Mouse (Mus musculus) myocyte (in vitro differentiated cells): ENCODE data around the gene Parp16. TPM values are rescaled to one million over a fixed set of nuclear protein-coding genes. Genes with fewer than 3 reads are reported as not detected.

Experiments
- H3K27me3 ChIP-seq: one replicate; pipeline ENCODE4 v1.6.1; 2011; ENCODE audit not compliant: control insufficient read depth, insufficient read depth, insufficient read length
- H3K36me3 ChIP-seq: one replicate; pipeline ENCODE4 v1.6.1; 2011; ENCODE audit not compliant: control insufficient read depth, insufficient read depth
- H3K4me2 ChIP-seq: one replicate; pipeline ENCODE4 v1.6.1; 2011; ENCODE audit warnings: low read depth, control low read depth
- H3K4me3 ChIP-seq: one replicate; pipeline ENCODE4 v1.5.1; 2011; ENCODE audit warnings: mild to moderate bottlenecking, control low read depth, moderate library complexity
- H3K79me2 ChIP-seq: one replicate; pipeline ENCODE4 v1.6.1; 2011; ENCODE audit not compliant: control insufficient read depth, insufficient read depth
- H3ac ChIP-seq: one replicate; pipeline ENCODE4 v1.6.1; 2011; ENCODE audit not compliant: control insufficient read depth, insufficient read length
- CEBPB ChIP-seq: IDR thresholded peaks from 2 replicates; pipeline ENCODE4 v1.6.1; 2011; ENCODE audit warnings: mild to moderate bottlenecking, moderate library complexity; ENCODE audit not compliant: poor library complexity, insufficient read depth, severe bottlenecking
- E2F4 ChIP-seq: IDR thresholded peaks from one replicate; pipeline ENCODE4 v1.6.1; 2011; ENCODE audit warnings: mild to moderate bottlenecking, control low read depth, moderate library complexity; ENCODE audit not compliant: insufficient read depth
- MAX ChIP-seq: IDR thresholded peaks from one replicate; pipeline ENCODE4 v1.6.1; 2011; ENCODE audit warnings: low read depth, mild to moderate bottlenecking, control low read depth
- MYOD1 ChIP-seq, 3 experiments: IDR thresholded peaks; one replicate each; pipeline ENCODE4 v1.6.1; 2011; ENCODE audit warnings: control low read depth in 2 of 3, low read depth in 2 of 3, mild to moderate bottlenecking in 2 of 3, moderate library complexity in 1 of 3; ENCODE audit not compliant: insufficient read length in 2 of 3, control insufficient read depth in 1 of 3
- MYOG ChIP-seq, 3 experiments: IDR thresholded peaks; one replicate each; pipeline ENCODE4 v1.6.1; 2011; ENCODE audit warnings: control low read depth in 2 of 3, low read depth in 2 of 3, mild to moderate bottlenecking in 2 of 3; ENCODE audit not compliant: insufficient read length in 2 of 3, control insufficient read depth in 1 of 3, insufficient read depth in 1 of 3
- POLR2A ChIP-seq: IDR thresholded peaks from one replicate; pipeline ENCODE4 v1.6.1; 2011; ENCODE audit warnings: low read depth, mild to moderate bottlenecking, control low read depth, moderate library complexity; ENCODE audit not compliant: insufficient read length
- POLR2AphosphoS2 ChIP-seq: IDR thresholded peaks from one replicate; pipeline ENCODE4 v1.6.1; 2011; ENCODE audit warnings: low read depth, control low read depth; ENCODE audit not compliant: insufficient read length
- REST ChIP-seq: IDR thresholded peaks from one replicate; pipeline ENCODE4 v1.6.1; 2011; ENCODE audit warnings: mild to moderate bottlenecking, control low read depth, moderate library complexity; ENCODE audit not compliant: insufficient read depth, insufficient read length
- SRF ChIP-seq: IDR thresholded peaks from one replicate; pipeline ENCODE4 v1.6.1; 2011; ENCODE audit warnings: low read depth; ENCODE audit not compliant: control insufficient read depth, insufficient read length
- TCF3 ChIP-seq: IDR thresholded peaks from one replicate; pipeline ENCODE4 v1.6.1; 2011; ENCODE audit warnings: low read depth, control low read depth; ENCODE audit not compliant: insufficient read length
- polyA plus RNA-seq: library from polyadenylated mRNA; unstranded; fragments of >200 nt; fragmentation: generic; extraction: Trizol; gene quantifications from one replicate; pipeline ENCODE4 v1.2.1, GENCODE M21; 2012; ENCODE audit warnings: missing spikeins

Parp16 gene
- polyA plus RNA-seq, 1 experiment, result 2.2 TPM

DNA sequence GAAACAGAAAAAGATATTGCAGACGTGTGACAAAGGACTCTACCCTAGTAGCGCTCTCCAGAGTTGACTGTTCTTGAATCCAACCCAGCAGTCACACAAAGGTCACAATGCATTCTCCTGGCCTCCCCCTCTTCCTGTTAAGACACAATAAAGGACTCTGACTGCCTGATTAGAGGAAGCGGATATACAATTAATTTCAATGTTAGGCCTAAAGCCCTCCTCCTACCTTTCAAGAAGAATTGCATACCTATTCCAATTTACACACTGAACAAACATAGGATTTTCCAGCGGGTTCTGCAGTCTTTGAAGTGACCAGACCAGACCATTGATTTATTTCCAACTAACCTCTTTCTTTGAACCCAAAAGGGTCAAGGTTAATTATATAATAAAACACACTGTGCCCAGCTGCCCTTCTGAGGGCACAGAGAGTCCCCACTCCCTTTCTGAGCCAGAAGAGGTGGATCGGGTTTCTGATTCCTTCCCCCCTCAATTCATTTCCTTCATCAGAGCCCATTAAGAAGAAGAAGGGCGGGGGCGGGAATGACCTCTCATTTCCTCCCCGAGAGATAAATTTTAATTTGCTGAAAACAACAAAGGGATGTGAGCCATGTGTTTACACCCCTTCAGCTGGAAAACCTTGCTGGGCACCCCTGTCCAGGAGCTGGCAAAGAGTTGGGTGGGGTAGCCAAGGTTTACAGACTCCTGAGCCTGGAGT lies 3.2 kb upstream of the Parp16 start:
- Histone ChIP-seq H3ac (no peak overlapping the region), H3K4me2 (no peak overlapping the region), H3K36me3 (no peaks in the 10 kb centered on the region), H3K4me3 (no peak overlapping the region), H3K79me2 (no peaks in the 10 kb centered on the region), H3K27me3 (no peaks in the 10 kb centered on the region)
- TF ChIP-seq E2F4 (no peak), POLR2A (no peak)

DNA sequence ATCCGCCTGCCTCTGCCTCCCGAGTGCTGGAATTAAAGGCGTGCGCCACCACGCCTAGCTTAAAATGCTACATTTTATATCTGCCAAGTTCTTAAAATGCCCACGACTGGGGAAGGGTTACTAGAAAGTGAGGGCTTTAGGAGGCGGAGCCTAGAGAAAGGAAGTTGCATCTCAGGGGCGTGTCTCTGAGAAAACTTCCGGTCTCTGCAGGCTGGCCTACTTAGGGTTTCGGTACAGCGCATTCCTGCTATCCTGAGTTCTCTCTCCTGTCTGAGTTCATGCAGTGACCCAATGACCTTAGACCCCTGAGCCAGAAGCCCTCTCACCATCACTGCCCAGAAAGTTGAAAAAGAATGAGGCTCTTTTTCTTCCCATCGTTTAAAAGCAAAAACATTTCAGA lies 1.9 kb upstream of the Parp16 start:
- H3K27me3 ChIP-seq, result no peaks in the 10 kb centered on the region
- TF ChIP-seq MYOG (IDR thresholded peaks at IDR 0.05; ENCODE audit: control insufficient read depth in 1 of 3, insufficient read depth in 1 of 3, insufficient read length in 2 of 3, low read depth in 2 of 3) (no peak), POLR2AphosphoS2 (no peak), SRF (no peak), TCF3 (no peak), CEBPB (no peak), POLR2A (no peak), MYOD1 (IDR thresholded peaks at IDR 0.05; ENCODE audit: control insufficient read depth in 1 of 3, insufficient read length in 2 of 3, low read depth in 2 of 3) (no peak)
- no peak overlapping the region for H3K4me3 ChIP-seq
- no peaks in the 10 kb centered on the region for H3K79me2 ChIP-seq
- no peak overlapping the region for H3K4me2 ChIP-seq
- no peak overlapping the region for H3ac ChIP-seq
- no peaks in the 10 kb centered on the region for H3K36me3 ChIP-seq

GRCm38 (mm10) chr9:65195621-65195981 lies 448 bp downstream of the Parp16 start:
- no peak overlapping the region for H3ac ChIP-seq
- H3K79me2 ChIP-seq, result no peaks in the 10 kb centered on the region
- TF ChIP-seq REST (no peak), MYOD1 (IDR thresholded peaks at IDR 0.05; ENCODE audit: control insufficient read depth in 1 of 3, insufficient read length in 2 of 3, low read depth in 2 of 3) (peak in 1 of 3 experiments; percentile 26), POLR2A (peak; percentile 16)
- no peaks in the 10 kb centered on the region for H3K27me3 ChIP-seq
- no peaks in the 10 kb centered on the region for H3K36me3 ChIP-seq
- H3K4me2 ChIP-seq, result peak overlapping the region; percentile 58
- no peak overlapping the region for H3K4me3 ChIP-seq

DNA sequence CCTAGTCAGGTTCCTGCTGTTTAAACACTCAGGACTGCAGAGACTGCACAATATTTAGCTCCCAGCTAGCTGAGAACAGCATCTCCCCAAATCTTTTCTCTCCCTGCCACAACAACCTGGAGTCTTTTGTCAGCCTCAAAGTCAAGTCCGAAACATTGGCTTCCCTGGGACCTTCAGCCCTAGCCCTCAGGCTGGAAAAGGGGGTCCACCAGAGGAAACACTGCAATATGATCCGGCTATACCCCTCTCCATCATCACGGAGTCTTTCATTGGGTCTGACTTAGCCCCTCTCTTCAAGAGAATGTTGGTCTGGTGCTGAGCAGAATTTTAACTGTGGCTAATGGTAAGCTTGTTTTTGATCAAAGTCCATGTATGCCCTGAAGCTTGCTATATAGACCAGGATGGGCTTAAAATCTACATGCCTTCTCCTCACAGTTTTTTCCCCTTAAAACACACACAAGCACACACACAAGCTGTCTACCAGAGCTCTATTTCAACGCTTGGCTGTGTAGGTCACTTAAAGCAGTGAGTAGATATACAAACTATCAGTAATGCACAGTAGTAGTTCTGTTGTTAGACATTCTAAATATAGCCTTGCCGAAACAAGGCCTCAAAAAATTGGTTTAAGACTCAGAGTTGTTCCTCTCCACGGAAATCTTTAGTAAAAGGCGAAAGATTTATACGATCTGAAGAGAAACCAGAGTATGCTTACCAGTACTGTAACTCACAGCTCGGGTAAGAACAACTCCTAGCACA lies 1.0 kb downstream of the Parp16 start:
- TF ChIP-seq REST, result no peak
- TF ChIP-seq MAX, result no peak
- TF ChIP-seq POLR2A, result peak; percentile 63
- TF ChIP-seq E2F4, result no peak
- TF ChIP-seq SRF, result no peak
- no peak for TF ChIP-seq MYOG (IDR thresholded peaks at IDR 0.05; ENCODE audit: control insufficient read depth in 1 of 3, insufficient read depth in 1 of 3, insufficient read length in 2 of 3, low read depth in 2 of 3)
- TF ChIP-seq CEBPB, result 0 out of 2 replicates have a peak, but pooled peaks have one; percentile 22
- TF ChIP-seq MYOD1 (IDR thresholded peaks at IDR 0.05; ENCODE audit: control insufficient read depth in 1 of 3, insufficient read length in 2 of 3, low read depth in 2 of 3), result no peak
- H3K4me3 ChIP-seq, result no peak overlapping the region
- no peaks in the 10 kb centered on the region for H3K79me2 ChIP-seq
- peak overlapping the region; percentile 62 for H3K4me2 ChIP-seq
- no peaks in the 10 kb centered on the region for H3K27me3 ChIP-seq
- no peaks in the 10 kb centered on the region for H3K36me3 ChIP-seq
- no peak overlapping the region for H3ac ChIP-seq

GRCm38 (mm10) chr9:65196738-65197569 lies 1.8 kb downstream of the Parp16 start:
- Histone ChIP-seq H3K27me3 (no peaks in the 10 kb centered on the region), H3ac (no peak overlapping the region), H3K4me2 (peak overlapping the region; percentile 62), H3K36me3 (no peaks in the 10 kb centered on the region), H3K4me3 (no peak overlapping the region), H3K79me2 (no peaks in the 10 kb centered on the region)
- TF ChIP-seq TCF3 (no peak), CEBPB (no peak)

GRCm38 (mm10) chr9:65197826-65198225 lies 2.7 kb downstream of the Parp16 start:
- Histone ChIP-seq H3K4me2 (no peak overlapping the region), H3K4me3 (no peak overlapping the region), H3K79me2 (no peaks in the 10 kb centered on the region), H3K36me3 (no peaks in the 10 kb centered on the region), H3ac (no peak overlapping the region), H3K27me3 (no peaks in the 10 kb centered on the region)
- TF ChIP-seq POLR2A, result peak; percentile 24
- TF ChIP-seq CEBPB, result no peak
